In genomic region chr16:93956986-93957385, GRCm38 (mm10) we compare ENCODE assay signal across 32 mouse cellular contexts. TPM values are rescaled to one million over a fixed set of nuclear protein-coding genes. Genes with fewer than 3 reads are reported as not detected.
DNase-seq lines count a peak whose midpoint lies in the region; ATAC-seq and TF ChIP-seq lines count a peak whose summit lies in the region.
"Had no signal": no experiment of that assay in that cellular context is flagged by ENCODE, and none has a peak within 500 bp of the region (broad histone marks: within the 10 kb centered on the region; RNA-seq: fewer than 3 reads in every experiment).

No protein-coding gene starts in this region.

- H3K27ac ChIP-seq in hindbrain, embryonic 12.5 days = no peak overlapping the region
- no peak overlapping the region for H3K27ac ChIP-seq in hindbrain, embryonic 16.5 days (ENCODE audit: low read depth, low read length)
- H3K27ac ChIP-seq in kidney, postnatal 0 days = no peak overlapping the region
- H3K27ac ChIP-seq in neural tube, embryonic 14.5 days (ENCODE audit: low read depth, low read length) = no peak overlapping the region
- H3K27ac ChIP-seq: embryonic facial prominence, embryonic 13.5 days; forebrain, embryonic 10.5 days; forebrain, embryonic 15.5 days; kidney, embryonic 15.5 days; limb, embryonic 13.5 days; lung, embryonic 15.5 days; midbrain, embryonic 10.5 days had no signal

- no peaks in the 10 kb centered on the region for H3K9me3 ChIP-seq in hindbrain, embryonic 12.5 days (replicated peaks)
- no peaks in the 10 kb centered on the region for H3K9me3 ChIP-seq in hindbrain, embryonic 16.5 days (ENCODE audit: control insufficient read depth, low read length)
- H3K9me3 ChIP-seq in kidney, postnatal 0 days (replicated peaks; ENCODE audit: low read length) = no peaks in the 10 kb centered on the region
- H3K9me3 ChIP-seq in neural tube, embryonic 14.5 days (ENCODE audit: control insufficient read depth, low read length) = no peaks in the 10 kb centered on the region
- H3K9me3 ChIP-seq: embryonic facial prominence, embryonic 13.5 days; forebrain, embryonic 10.5 days; forebrain, embryonic 15.5 days; kidney, embryonic 15.5 days; limb, embryonic 13.5 days; lung, embryonic 15.5 days; midbrain, embryonic 10.5 days had no signal

- no peak overlapping the region for H3K4me2 ChIP-seq in hindbrain, embryonic 12.5 days (replicated peaks)
- H3K4me2 ChIP-seq in hindbrain, embryonic 16.5 days (ENCODE audit: low read length) = no peak overlapping the region
- 0 out of 2 replicates have a peak overlapping the region, but pooled peaks have one; percentile 19 for H3K4me2 ChIP-seq in kidney, postnatal 0 days (ENCODE audit: low read length)
- peak overlapping the region; percentile 1; the same call in 1 of the 2 replicates for H3K4me2 ChIP-seq in neural tube, embryonic 14.5 days (ENCODE audit: low read depth, low read length)
- H3K4me2 ChIP-seq: embryonic facial prominence, embryonic 13.5 days; forebrain, embryonic 15.5 days; heart, embryonic 11.5 days; limb, embryonic 13.5 days; liver, embryonic 11.5 days; lung, embryonic 15.5 days had no signal

- no peak for TF ChIP-seq CTCF in kidney, postnatal 0 days (IDR thresholded peaks at IDR 0.05; ENCODE audit: low read depth)

- no peaks in the 10 kb centered on the region for H3K36me3 ChIP-seq in hindbrain, embryonic 12.5 days
- no peaks in the 10 kb centered on the region for H3K36me3 ChIP-seq in hindbrain, embryonic 16.5 days (ENCODE audit: control insufficient read depth, insufficient read depth, low read length)
- H3K36me3 ChIP-seq in kidney, postnatal 0 days (ENCODE audit: insufficient read depth, low read length) = no peaks in the 10 kb centered on the region
- no peaks in the 10 kb centered on the region for H3K36me3 ChIP-seq in neural tube, embryonic 14.5 days (ENCODE audit: control insufficient read depth, insufficient read depth, low read length)
- H3K36me3 ChIP-seq: embryonic facial prominence, embryonic 13.5 days; forebrain, embryonic 10.5 days; forebrain, embryonic 15.5 days; kidney, embryonic 15.5 days; limb, embryonic 13.5 days; lung, embryonic 15.5 days; midbrain, embryonic 10.5 days had no signal

- H3K4me1 ChIP-seq in hindbrain, embryonic 12.5 days = peaks cover 7% of the 10 kb centered on the region; the same call in 1 of the 2 replicates
- peaks cover 5% of the 10 kb centered on the region for H3K4me1 ChIP-seq in hindbrain, embryonic 16.5 days (ENCODE audit: control insufficient read depth, insufficient read depth, low read depth, low read length)
- H3K4me1 ChIP-seq in kidney, postnatal 0 days (replicated peaks; ENCODE audit: insufficient read depth, low read length) = no peaks in the 10 kb centered on the region
- H3K4me1 ChIP-seq in neural tube, embryonic 14.5 days (ENCODE audit: control insufficient read depth, insufficient read depth, low read length) = peaks cover 4% of the 10 kb centered on the region; the same call in 1 of the 2 replicates
- H3K4me1 ChIP-seq: embryonic facial prominence, embryonic 13.5 days; forebrain, embryonic 10.5 days; forebrain, embryonic 15.5 days; lung, embryonic 15.5 days; midbrain, embryonic 10.5 days had no signal

- WGBS in hindbrain, embryonic 12.5 days = 72% methylated on average over 7 of the region's 7 CpGs
- WGBS in hindbrain, embryonic 16.5 days = 44% methylated on average over 7 of the region's 7 CpGs
- WGBS in kidney, postnatal 0 days = 55% methylated on average over 7 of the region's 7 CpGs
- 51% methylated on average over 7 of the region's 7 CpGs for WGBS in neural tube, embryonic 14.5 days

- 0 out of 2 replicates have a peak, but pooled peaks have one; percentile 26 for ATAC-seq in hindbrain, embryonic 12.5 days (ENCODE audit: low FRiP score)
- ATAC-seq in hindbrain, embryonic 16.5 days = no peak
- ATAC-seq in kidney, postnatal 0 days (replicated peaks; ENCODE audit: low FRiP score, low read depth) = no peak
- ATAC-seq in common myeloid progenitor, adult 5-6 weeks (replicated peaks; ENCODE audit: low read depth, poor library complexity, severe bottlenecking) = peak; percentile 15; the same call in 1 of the 2 replicates
- ATAC-seq in neural tube, embryonic 14.5 days (ENCODE audit: low read depth) = no peak
- ATAC-seq: forebrain, embryonic 15.5 days; midbrain, embryonic 16.5 days; Patski had no signal

- H3K4me3 ChIP-seq in hindbrain, embryonic 12.5 days = no peak overlapping the region
- no peak overlapping the region for H3K4me3 ChIP-seq in hindbrain, embryonic 16.5 days (ENCODE audit: low read length)
- H3K4me3 ChIP-seq in kidney, postnatal 0 days (replicated peaks; ENCODE audit: low read depth, low read length) = no peak overlapping the region
- no peak overlapping the region for H3K4me3 ChIP-seq in neural tube, embryonic 14.5 days (ENCODE audit: low read depth, low read length)
- H3K4me3 ChIP-seq: embryonic facial prominence, embryonic 13.5 days; forebrain, embryonic 10.5 days; forebrain, embryonic 15.5 days; kidney, embryonic 15.5 days; limb, embryonic 13.5 days; lung, embryonic 15.5 days; midbrain, embryonic 10.5 days had no signal

- no peak overlapping the region for H3K9ac ChIP-seq in hindbrain, embryonic 12.5 days
- H3K9ac ChIP-seq in hindbrain, embryonic 16.5 days (ENCODE audit: low read depth, low read length) = no peak overlapping the region
- H3K9ac ChIP-seq in kidney, postnatal 0 days (ENCODE audit: low read depth, low read length) = no peak overlapping the region
- no peak overlapping the region for H3K9ac ChIP-seq in neural tube, embryonic 14.5 days (replicated peaks; ENCODE audit: low read depth, low read length)
- H3K9ac ChIP-seq: embryonic facial prominence, embryonic 13.5 days; forebrain, embryonic 15.5 days; kidney, embryonic 15.5 days; limb, embryonic 13.5 days; lung, embryonic 15.5 days had no signal

- H3K27me3 ChIP-seq in hindbrain, embryonic 12.5 days = no peaks in the 10 kb centered on the region; the same call in 1 of the 2 replicates
- H3K27me3 ChIP-seq in hindbrain, embryonic 16.5 days (replicated peaks; ENCODE audit: control insufficient read depth, insufficient read depth, low read length) = no peaks in the 10 kb centered on the region
- 0 out of 2 replicates have a peak, but pooled peaks cover 8% of the 10 kb centered on the region for H3K27me3 ChIP-seq in kidney, postnatal 0 days (ENCODE audit: insufficient read depth, low read length)
- H3K27me3 ChIP-seq in neural tube, embryonic 14.5 days (ENCODE audit: control insufficient read depth, insufficient read depth, low read length) = no peaks in the 10 kb centered on the region
- H3K27me3 ChIP-seq: embryonic facial prominence, embryonic 13.5 days; forebrain, embryonic 15.5 days; Patski had no signal

- no peak for DNase-seq in kidney, postnatal 0 days (ENCODE audit: low spot score)
- DNase-seq in kidney, postnatal 25 days = no peak
- no peak for DNase-seq in ovary, postnatal 36 days (ENCODE audit: low spot score)
- DNase-seq: cerebellum, adult 2 months; gastrocnemius, postnatal 25 days; heart, adult 18-20 months; heart, postnatal 4 days; kidney, adult 18-20 months; right cerebral cortex, postnatal 14 days; thymus, postnatal 4 days had no signal

RNA-seq across cellular contexts. Expression of gene Cldn14, which starts 51.7 kb away (rescaled TPM):
- 0.16 and 0.17 TPM in 2 replicates for polyA plus RNA-seq in hindbrain, embryonic 12.5 days (2016; fragmentation: Nextera tagmentation; extraction: Ambion mirVana)
- not detected in 2 replicates for polyA plus RNA-seq in hindbrain, embryonic 16.5 days (2015; fragmentation: Nextera tagmentation; extraction: Ambion mirVana)
- polyA plus RNA-seq in kidney, postnatal 0 days (2015; fragmentation: Nextera tagmentation; extraction: Ambion mirVana) = 0.74 and 0.95 TPM in 2 replicates
- not detected in 2 replicates for total RNA-seq in common myeloid progenitor, adult 5-6 weeks (2017)
- not detected in 2 replicates for polyA plus RNA-seq in neural tube, embryonic 14.5 days (2014; fragmentation: Nextera tagmentation; extraction: Ambion mirVana)
- total RNA-seq: gastrocnemius, adult 18-20 months; gastrocnemius, postnatal 25 days; heart, adult 18-20 months; heart, postnatal 4 days; left cerebral cortex, adult 18-20 months; megakaryocyte progenitor cell, adult 5-6 weeks; MEL had no signal
- polyA plus RNA-seq: embryonic facial prominence, embryonic 13.5 days; forebrain, embryonic 10.5 days; forebrain, embryonic 15.5 days; heart, embryonic 16.5 days; limb, embryonic 13.5 days; lung, embryonic 15.5 days; midbrain, embryonic 10.5 days; midbrain, embryonic 16.5 days; Patski; stomach, embryonic 14.5 days; thymus, postnatal 0 days had no signal

Comparison
In these comparisons a context has a peak if more than half of its experiments do, and no peak if none do; other contexts are left out.
1. ATAC-seq: peak in hindbrain, embryonic 12.5 days (single experiment) and common myeloid progenitor, adult 5-6 weeks (single experiment); none in hindbrain, embryonic 16.5 days (single experiment), kidney, postnatal 0 days (single experiment) and neural tube, embryonic 14.5 days (single experiment).
2. H3K4me2 ChIP-seq: peak in kidney, postnatal 0 days (single experiment) and neural tube, embryonic 14.5 days (single experiment); none in hindbrain, embryonic 12.5 days (single experiment) and hindbrain, embryonic 16.5 days (single experiment).